Mouse (Mus musculus) neural tube, embryonic 12.5 days (tissue): ENCODE results near the gene Arpp19. TPM values are rescaled to one million over a fixed set of nuclear protein-coding genes. Genes with fewer than 3 reads are reported as not detected.

Experiments
- ATAC-seq: fragments of 200-750 bp; cut with Nextera tagmentation; 2 replicates; pipeline ENCODE4 v1.8.0; 2017; ENCODE audit warnings: low read depth, mild to moderate bottlenecking, moderate TSS enrichment, moderate library complexity; ENCODE audit not compliant: low FRiP score
- H3K27ac ChIP-seq: fragments of 300-500 bp; sonication (generic); 2 replicates; pipeline ENCODE4 v1.5.1; 2016
- H3K27me3 ChIP-seq: fragments of 300-500 bp; sonication (generic); replicated peaks from 2 replicates; pipeline ENCODE4 v1.6.1; 2016; ENCODE audit warnings: mild to moderate bottlenecking
- H3K36me3 ChIP-seq: fragments of 300-500 bp; sonication (generic); 2 replicates; pipeline ENCODE4 v1.6.1; 2016; ENCODE audit warnings: mild to moderate bottlenecking
- H3K4me1 ChIP-seq: fragments of 300-500 bp; sonication (generic); 2 replicates; pipeline ENCODE4 v1.6.1; 2016
- H3K4me2 ChIP-seq: fragments of 300-500 bp; sonication (generic); replicated peaks from 2 replicates; pipeline ENCODE4 v1.6.1; 2016; ENCODE audit warnings: mild to moderate bottlenecking
- H3K4me3 ChIP-seq: fragments of 300-500 bp; sonication (generic); 2 replicates; pipeline ENCODE4 v1.5.1; 2016
- H3K9ac ChIP-seq: fragments of 300-500 bp; sonication (generic); 2 replicates; pipeline ENCODE4 v1.6.1; 2016; ENCODE audit warnings: mild to moderate bottlenecking
- H3K9me3 ChIP-seq: fragments of 300-500 bp; sonication (generic); 2 replicates; pipeline ENCODE4 v1.6.1; 2016; ENCODE audit warnings: mild to moderate bottlenecking
- WGBS: fragments of 180-500 bp; shearing (Covaris S2); methylation state at CpG from one replicate; pipeline ENCODE4 v1.1.7; 2016; 5-methylcytosine and 5-hydroxymethylcytosine counted together
- polyA plus RNA-seq: library from polyadenylated mRNA; unstranded; fragments of >200 nt; fragmentation: Nextera tagmentation; extraction: Ambion mirVana; gene quantifications from 2 replicates; pipeline ENCODE4 v1.2.1, GENCODE M21; 2016

The Arpp19 gene
- 278 and 299 TPM in 2 replicates for polyA plus RNA-seq

DNA sequence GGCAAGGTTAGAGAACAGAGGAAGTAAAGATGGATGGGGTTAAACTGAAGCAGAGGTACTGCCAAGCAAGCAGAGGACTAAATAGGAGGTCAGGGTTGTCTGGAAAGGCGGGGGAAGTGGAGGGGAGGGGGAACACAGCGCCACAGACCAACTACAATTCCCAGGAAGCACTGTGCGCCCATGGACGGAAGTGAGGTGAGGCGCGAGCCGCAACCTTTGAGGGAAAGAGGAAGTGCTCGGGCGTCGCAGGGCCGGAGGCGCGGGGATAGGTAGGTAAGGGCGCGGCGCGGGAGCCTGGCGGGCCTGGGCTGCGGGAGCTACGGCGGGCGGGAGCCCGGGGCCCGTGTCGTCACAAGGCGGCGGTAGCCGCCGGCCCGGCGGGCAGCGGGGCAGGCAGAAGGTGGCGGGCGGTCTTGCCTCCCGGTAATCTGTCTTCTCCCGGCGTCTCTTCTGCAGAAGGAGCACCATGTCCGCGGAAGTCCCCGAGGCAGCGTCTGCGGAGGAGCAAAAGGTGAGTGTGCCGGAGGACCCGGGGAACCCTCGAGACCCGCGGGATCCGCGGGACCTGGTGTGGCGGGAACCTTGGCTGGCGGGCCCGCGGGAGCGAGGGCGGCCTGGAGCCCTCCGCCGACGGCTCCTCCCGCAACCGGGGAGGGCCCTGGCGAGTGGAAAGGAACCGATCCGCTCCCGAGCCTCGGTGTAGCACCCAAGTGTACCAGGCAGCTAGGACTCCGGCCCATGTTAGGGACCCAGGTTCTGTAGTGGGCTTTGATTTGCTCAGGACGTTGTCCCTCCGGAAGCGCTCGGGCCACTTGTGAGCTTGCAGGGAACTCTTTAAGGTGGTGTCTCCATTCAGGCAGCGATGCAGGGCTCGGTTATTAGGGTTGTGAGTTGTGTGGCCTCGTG is at the start of gene Arpp19:
Arpp19 (plus strand) TSS at position 164 of the 906 bp plus-strand sequence.
- WGBS: under 1% methylated on average over 72 of the region's 73 CpGs
- Histone ChIP-seq H3K4me3 (peak within 1 kb of the TSS; percentile 96), H3K4me2 (peak within 1 kb of the TSS; percentile 79), H3K27me3 (no peaks in the 10 kb centered on the region), H3K9ac (peak within 1 kb of the TSS; percentile 83), H3K36me3 (no peaks in the 10 kb centered on the region), H3K27ac (peak within 1 kb of the TSS; percentile 50), H3K9me3 (no peaks in the 10 kb centered on the region), H3K4me1 (peaks cover 10% of the 10 kb centered on the region)
- peak; percentile 96 for ATAC-seq

GRCm38 (mm10) chr9:74988893-74989460 is 48.4 kb upstream of the Arpp19 start:
- Histone ChIP-seq H3K27me3 (no peaks in the 10 kb centered on the region), H3K4me3 (no peak overlapping the region), H3K27ac (no peak overlapping the region), H3K36me3 (no peaks in the 10 kb centered on the region), H3K4me2 (no peak overlapping the region), H3K9me3 (no peaks in the 10 kb centered on the region), H3K9ac (no peak overlapping the region), H3K4me1 (no peaks in the 10 kb centered on the region)
- 93% methylated on average over 7 of the region's 7 CpGs for WGBS
- ATAC-seq: no peak

DNA sequence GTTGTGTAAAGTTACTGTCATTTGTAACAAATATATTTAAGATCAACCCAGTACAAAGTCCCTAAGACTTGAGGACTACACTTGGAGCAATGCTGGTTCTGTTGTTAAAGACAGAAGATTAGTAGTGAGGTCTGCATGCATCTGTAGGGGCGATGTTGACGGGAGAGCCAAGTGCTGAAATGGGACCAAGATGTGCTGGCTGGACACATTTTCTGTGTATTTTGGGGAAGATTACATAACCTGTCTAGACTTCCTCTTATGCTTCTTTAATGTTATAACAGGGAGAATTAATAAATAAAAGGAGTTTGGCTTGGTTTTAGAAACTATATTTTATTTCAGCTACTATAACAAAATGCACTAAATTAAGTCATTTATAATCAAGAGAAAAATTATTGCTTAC is 47.4 kb upstream of the Arpp19 start:
- Histone ChIP-seq H3K4me2 (no peak overlapping the region), H3K9ac (no peak overlapping the region), H3K36me3 (no peaks in the 10 kb centered on the region), H3K4me3 (no peak overlapping the region), H3K9me3 (no peaks in the 10 kb centered on the region), H3K27ac (no peak overlapping the region), H3K4me1 (no peaks in the 10 kb centered on the region), H3K27me3 (no peaks in the 10 kb centered on the region)
- ATAC-seq: no peak
- WGBS: 87% methylated on average over 2 of the region's 2 CpGs

DNA sequence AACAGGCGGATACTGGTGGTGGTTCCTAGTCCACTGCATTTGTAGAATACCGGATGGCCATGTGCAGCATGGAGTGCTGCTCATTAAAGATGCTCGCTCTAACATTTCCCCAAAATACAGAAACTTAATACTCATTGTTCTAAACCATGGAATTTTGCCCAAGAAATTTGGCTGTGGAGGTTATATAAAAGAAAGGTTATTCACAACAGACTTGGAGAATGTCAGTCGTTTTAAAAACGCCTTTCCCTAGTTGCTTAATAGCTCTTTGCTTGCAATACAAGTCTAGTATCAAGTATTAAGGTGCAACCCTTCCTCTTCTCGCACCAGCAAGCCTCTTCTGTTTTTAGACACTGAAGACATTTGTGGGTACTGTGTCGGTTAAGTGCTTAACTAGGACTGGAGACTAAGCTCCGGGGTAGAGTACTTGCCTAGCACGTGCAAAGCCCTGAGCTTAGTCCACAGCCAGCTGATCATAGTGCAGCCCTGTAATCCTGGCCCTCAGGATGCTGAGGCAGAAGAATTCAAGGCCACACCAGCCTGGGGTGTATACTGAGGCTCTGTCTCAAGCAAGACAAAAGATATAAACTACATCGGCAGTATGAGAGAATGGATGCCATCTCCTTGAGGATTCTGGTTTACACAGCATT is 42.7 kb upstream of the Arpp19 start:
- Histone ChIP-seq H3K4me1 (no peaks in the 10 kb centered on the region), H3K9ac (no peak overlapping the region), H3K27me3 (no peaks in the 10 kb centered on the region), H3K4me2 (no peak overlapping the region), H3K36me3 (no peaks in the 10 kb centered on the region), H3K4me3 (no peak overlapping the region), H3K9me3 (no peaks in the 10 kb centered on the region), H3K27ac (no peak overlapping the region)
- ATAC-seq: no peak
- WGBS: 92% methylated on average over 10 of the region's 10 CpGs

- no peak for ATAC-seq
- 67% methylated on average over 2 of the region's 2 CpGs for WGBS
Measured at GRCm38 (mm10) chr9:74996349-74996748, 41.1 kb upstream of the Arpp19 start.

GRCm38 (mm10) chr9:74997976-74998375 is 39.4 kb upstream of the Arpp19 start:
- 0 out of 2 replicates have a peak, but pooled peaks cover 3% of the 10 kb centered on the region for H3K36me3 ChIP-seq
- no peak overlapping the region for H3K4me2 ChIP-seq
- H3K4me3 ChIP-seq: no peak overlapping the region
- no peaks in the 10 kb centered on the region for H3K4me1 ChIP-seq
- H3K27ac ChIP-seq: no peak overlapping the region
- no peaks in the 10 kb centered on the region for H3K27me3 ChIP-seq
- no peak overlapping the region for H3K9ac ChIP-seq
- ATAC-seq: no peak
- no peaks in the 10 kb centered on the region for H3K9me3 ChIP-seq

More at GRCm38 (mm10) chr9:74996349-74996748, 41.1 kb upstream of the Arpp19 start:
- Histone ChIP-seq H3K9me3 (no peaks in the 10 kb centered on the region), H3K36me3 (0 out of 2 replicates have a peak, but pooled peaks cover 3% of the 10 kb centered on the region), H3K9ac (no peak overlapping the region), H3K27me3 (no peaks in the 10 kb centered on the region), H3K27ac (no peak overlapping the region), H3K4me2 (no peak overlapping the region), H3K4me3 (no peak overlapping the region), H3K4me1 (no peaks in the 10 kb centered on the region)

- Histone ChIP-seq H3K27me3 (no peaks in the 10 kb centered on the region), H3K36me3 (0 out of 2 replicates have a peak, but pooled peaks cover 3% of the 10 kb centered on the region), H3K4me1 (no peaks in the 10 kb centered on the region), H3K27ac (no peak overlapping the region), H3K4me3 (no peak overlapping the region), H3K9me3 (no peaks in the 10 kb centered on the region), H3K9ac (no peak overlapping the region), H3K4me2 (no peak overlapping the region)
- 93% methylated on average over 6 of the region's 6 CpGs for WGBS
- ATAC-seq: no peak
Measured at GRCm38 (mm10) chr9:75001006-75001405, 36.4 kb upstream of the Arpp19 start.

- H3K4me1 ChIP-seq: no peaks in the 10 kb centered on the region
- no peaks in the 10 kb centered on the region for H3K27me3 ChIP-seq
- H3K4me3 ChIP-seq: no peak overlapping the region
- no peak overlapping the region for H3K9ac ChIP-seq
- H3K27ac ChIP-seq: no peak overlapping the region
- ATAC-seq: no peak
- peaks cover 10% of the 10 kb centered on the region for H3K36me3 ChIP-seq
- 83% methylated on average over 5 of the region's 5 CpGs for WGBS
- no peaks in the 10 kb centered on the region for H3K9me3 ChIP-seq
- H3K4me2 ChIP-seq: no peak overlapping the region
Measured at GRCm38 (mm10) chr9:75001611-75002204, 35.7 kb upstream of the Arpp19 start.

GRCm38 (mm10) chr9:75002262-75002661 is 35.2 kb upstream of the Arpp19 start:
- H3K4me2 ChIP-seq: no peak overlapping the region
- H3K9me3 ChIP-seq: no peaks in the 10 kb centered on the region
- no peak overlapping the region for H3K9ac ChIP-seq
- no peak for ATAC-seq
- H3K4me3 ChIP-seq: no peak overlapping the region
- no peak overlapping the region for H3K27ac ChIP-seq
- 74% methylated on average over 3 of the region's 3 CpGs for WGBS
- H3K36me3 ChIP-seq: peaks cover 13% of the 10 kb centered on the region
- H3K27me3 ChIP-seq: no peaks in the 10 kb centered on the region
- no peaks in the 10 kb centered on the region for H3K4me1 ChIP-seq

DNA sequence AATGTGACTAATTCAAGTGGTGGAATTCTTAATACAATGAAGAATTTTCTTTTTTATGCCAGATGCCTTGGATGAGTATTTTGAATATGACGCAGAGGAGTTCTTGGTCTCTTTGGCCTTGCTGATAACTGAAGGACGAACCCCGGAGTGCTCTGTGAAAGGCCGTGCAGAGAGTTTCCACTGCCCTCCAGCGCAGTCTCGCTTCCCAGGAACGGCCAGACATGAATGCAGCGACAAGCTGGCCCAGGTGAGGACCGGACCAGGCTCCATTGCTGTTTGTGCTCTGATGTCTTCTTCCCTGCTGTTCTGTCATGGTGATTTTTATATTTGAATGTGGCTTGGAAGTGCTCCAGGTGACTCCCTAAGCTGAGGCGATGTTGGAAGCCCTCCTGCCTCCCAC is 33.2 kb upstream of the Arpp19 start:
- no peak overlapping the region for H3K27ac ChIP-seq
- no peaks in the 10 kb centered on the region for H3K27me3 ChIP-seq
- no peak overlapping the region for H3K9ac ChIP-seq
- no peaks in the 10 kb centered on the region for H3K9me3 ChIP-seq
- H3K36me3 ChIP-seq: peaks cover 23% of the 10 kb centered on the region
- H3K4me1 ChIP-seq: no peaks in the 10 kb centered on the region
- WGBS: 92% methylated on average over 10 of the region's 10 CpGs
- ATAC-seq: no peak
- no peak overlapping the region for H3K4me2 ChIP-seq
- H3K4me3 ChIP-seq: no peak overlapping the region

GRCm38 (mm10) chr9:75016591-75016990 is 20.8 kb upstream of the Arpp19 start:
- no peak for ATAC-seq

DNA sequence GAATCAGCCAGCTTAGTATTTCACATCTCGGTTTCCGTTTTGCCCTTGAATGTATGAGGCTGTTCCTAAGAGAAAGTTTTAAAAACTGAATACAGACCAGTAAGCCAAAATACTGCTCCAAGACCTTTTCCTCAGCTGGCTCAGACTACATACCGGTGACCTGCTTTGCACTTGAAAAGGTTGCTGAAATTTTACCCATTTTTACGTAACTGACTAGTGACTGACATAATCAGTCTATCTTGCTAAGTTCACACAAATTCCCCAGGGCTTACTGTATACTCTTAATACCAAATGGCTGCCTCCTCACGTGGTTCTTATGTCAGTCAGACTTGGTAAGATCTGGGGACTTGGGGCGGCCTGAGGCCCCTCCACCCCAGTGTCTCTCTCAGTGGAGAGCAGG is 18.2 kb upstream of the Arpp19 start:
- Histone ChIP-seq H3K4me2 (no peak overlapping the region), H3K27ac (no peak overlapping the region), H3K9me3 (no peaks in the 10 kb centered on the region), H3K36me3 (peaks cover 44% of the 10 kb centered on the region), H3K4me3 (no peak overlapping the region), H3K4me1 (no peaks in the 10 kb centered on the region), H3K9ac (no peak overlapping the region), H3K27me3 (no peaks in the 10 kb centered on the region)
- 92% methylated on average over 6 of the region's 6 CpGs for WGBS
- no peak for ATAC-seq

More at GRCm38 (mm10) chr9:75016591-75016990, 20.8 kb upstream of the Arpp19 start:
- Histone ChIP-seq H3K9me3 (no peaks in the 10 kb centered on the region), H3K36me3 (peaks cover 46% of the 10 kb centered on the region), H3K4me3 (no peak overlapping the region), H3K4me2 (no peak overlapping the region), H3K4me1 (no peaks in the 10 kb centered on the region), H3K9ac (no peak overlapping the region), H3K27me3 (no peaks in the 10 kb centered on the region), H3K27ac (no peak overlapping the region)
- 90% methylated on average over 2 of the region's 2 CpGs for WGBS
